Mouse (Mus musculus) layer of hippocampus, adult 18-20 months (tissue): ENCODE measurements around the gene Apon. TPM values are rescaled to one million over a fixed set of nuclear protein-coding genes. Genes with fewer than 3 reads are reported as not detected.
A peak's percentile ranks its signal among the peaks of the same experiment; 100 is the strongest.
"Not testable (repeated sequence)": the region's sequence is repeated elsewhere in the genome, so short reads cannot be mapped to it uniquely, and the experiment has no call there.

ENCODE experiments used
- DNase-seq, 2 experiments: peaks; one replicate each; pipeline ENCODE4 v3.0.0; 2022; ENCODE audit warnings: low spot score in 2 of 2
- total RNA-seq, 2 experiments: library from RNA; stranded (reverse); gene quantifications; 2 replicates each; pipeline ENCODE4 v1.2.3; 2021

Apon gene
- total RNA-seq, 2 experiments from 2014 or later: not detected

GRCm38 (mm10) chr10:128232420-128232985 lies 21.4 kb upstream of the Apon start:
- DNase-seq: peak in 1 of 2 experiments; percentile 79

- DNase-seq: no peak
Measured at GRCm38 (mm10) chr10:128236321-128236720, 17.6 kb upstream of the Apon start.

GRCm38 (mm10) chr10:128237807-128238480 lies 16.0 kb upstream of the Apon start:
- peak in 1 of 2 experiments; percentile 29 for DNase-seq

DNA sequence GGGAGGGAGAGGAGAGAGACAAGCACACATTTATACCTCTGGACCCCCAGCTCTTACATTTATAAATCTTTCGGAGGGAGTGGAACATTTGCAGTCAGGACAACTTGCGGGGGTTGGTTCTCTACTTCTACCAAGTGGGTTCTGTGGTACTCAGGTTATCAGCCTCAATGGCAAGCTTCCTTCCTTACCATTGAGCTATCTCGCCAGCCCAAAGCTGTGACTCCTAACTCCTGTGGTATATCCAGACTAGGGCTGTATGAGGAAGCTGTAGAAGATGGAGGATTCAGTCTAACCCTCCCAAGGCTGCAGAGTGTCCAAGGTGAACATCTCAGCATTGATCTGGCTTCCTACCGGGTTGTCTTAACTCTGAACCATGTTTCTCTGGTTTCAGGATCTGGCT lies 14.8 kb upstream of the Apon start:
- no peak for DNase-seq

DNA sequence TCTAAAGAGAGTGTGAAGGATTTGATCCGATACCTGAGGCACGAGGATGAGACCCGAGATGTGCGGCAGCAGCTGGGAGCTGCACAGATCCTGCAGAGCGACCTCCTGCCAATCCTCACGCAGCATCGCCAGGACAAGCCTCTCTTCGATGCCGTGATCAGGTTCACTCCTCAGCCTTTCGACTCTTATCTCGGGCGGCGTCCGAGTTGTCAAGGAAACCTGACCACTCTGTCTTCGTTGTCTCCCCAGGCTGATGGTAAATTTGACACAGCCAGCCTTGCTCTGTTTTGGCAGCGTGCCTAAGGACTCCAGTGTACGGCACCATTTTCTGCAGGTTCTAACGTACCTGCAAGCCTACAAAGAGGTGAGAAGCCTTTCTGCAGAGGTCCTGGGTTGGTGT lies 13.8 kb upstream of the Apon start:
- DNase-seq: no peak

DNA sequence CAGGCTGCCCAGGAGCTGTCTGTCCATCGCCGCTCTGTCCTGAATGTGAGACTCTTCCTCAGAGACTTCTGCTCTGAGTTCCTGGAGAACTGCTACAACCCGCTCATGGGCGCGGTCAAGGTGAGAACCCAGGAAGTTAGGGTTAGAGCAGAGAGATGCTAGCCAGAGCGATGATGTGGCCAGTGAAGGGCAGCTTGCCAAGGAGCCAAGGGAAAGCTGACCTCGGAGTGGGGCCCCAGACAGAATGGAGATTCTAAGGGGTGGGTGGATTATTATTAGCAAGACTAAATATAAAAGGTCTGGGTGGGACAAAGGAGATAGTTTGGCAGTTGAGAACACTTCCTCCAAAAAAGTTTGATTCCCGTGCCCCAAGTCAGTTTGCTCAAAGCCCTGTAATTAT lies 10.6 kb upstream of the Apon start:
- no peak for DNase-seq

DNA sequence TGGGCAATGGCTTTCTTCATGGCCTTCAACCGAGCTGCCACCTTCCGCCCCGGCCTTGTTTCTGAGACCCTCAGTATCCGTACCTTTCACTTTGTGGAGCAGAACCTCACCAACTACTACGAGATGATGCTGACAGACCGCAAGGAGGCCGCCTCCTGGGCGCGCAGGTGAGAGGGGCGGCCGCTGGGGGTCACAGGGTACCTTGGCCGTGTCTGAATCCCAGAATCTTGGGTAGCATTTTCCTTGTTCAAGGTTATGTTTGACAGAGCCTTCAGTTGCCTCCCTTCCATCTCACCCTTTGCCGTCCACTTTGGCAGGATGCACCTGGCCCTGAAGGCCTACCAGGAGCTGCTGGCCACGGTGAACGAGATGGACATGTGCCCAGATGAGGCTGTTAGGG lies 9.8 kb upstream of the Apon start:
- no peak for DNase-seq

DNA sequence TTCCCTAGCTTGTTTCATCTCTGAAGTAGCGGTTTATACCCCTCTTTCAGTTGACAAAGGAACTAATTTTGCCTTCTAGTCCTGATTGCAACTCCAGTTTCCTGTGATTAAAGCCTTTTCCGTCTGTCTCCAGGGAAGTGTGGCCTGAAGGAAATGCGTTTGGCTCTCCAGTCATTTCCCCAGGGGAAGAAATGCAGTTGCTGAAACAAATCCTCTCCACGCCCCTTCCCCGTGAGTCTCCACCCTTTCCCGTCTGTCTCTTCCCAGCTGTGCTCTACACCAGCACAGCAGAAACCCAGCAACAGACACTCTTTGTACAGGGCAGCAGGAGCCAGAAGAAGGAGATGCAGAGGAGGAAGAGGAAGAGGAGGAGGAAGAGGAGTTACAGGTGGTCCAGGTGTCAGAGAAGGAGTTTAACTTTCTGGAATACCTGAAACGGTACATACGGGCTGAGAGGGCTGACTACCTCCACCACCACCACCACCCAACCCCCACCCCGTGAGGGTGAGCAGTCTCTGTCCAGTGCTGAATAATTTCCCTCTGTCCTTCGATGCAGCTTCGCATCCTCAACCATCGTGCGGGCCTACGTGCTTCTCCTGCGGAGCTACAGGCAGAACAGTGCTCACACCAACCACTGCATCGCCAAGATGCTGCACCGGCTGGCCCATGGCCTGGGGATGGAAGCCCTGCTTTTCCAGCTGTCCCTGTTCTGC lies 6.7 kb upstream of the Apon start:
- no peak for DNase-seq

DNA sequence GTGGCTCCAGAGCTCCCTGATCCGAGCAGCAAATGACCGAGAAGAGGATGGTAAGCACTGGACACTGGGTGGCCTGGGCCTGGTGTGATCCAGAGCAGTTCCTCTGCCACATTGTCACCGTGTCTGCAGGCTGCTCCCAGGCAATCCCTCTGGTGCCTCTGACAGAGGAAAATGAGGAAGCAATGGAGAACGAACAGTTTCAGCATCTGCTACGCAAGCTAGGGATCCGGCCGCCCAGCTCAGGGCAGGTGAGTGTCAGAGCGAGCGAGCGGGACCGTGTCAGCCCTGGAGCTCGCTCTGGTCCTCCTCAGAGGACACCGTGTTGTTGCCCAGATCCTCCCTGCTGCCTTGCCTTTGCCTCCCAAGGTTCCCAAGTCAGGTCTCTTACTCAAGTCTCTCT lies 3.3 kb upstream of the Apon start:
- DNase-seq: no peak

DNA sequence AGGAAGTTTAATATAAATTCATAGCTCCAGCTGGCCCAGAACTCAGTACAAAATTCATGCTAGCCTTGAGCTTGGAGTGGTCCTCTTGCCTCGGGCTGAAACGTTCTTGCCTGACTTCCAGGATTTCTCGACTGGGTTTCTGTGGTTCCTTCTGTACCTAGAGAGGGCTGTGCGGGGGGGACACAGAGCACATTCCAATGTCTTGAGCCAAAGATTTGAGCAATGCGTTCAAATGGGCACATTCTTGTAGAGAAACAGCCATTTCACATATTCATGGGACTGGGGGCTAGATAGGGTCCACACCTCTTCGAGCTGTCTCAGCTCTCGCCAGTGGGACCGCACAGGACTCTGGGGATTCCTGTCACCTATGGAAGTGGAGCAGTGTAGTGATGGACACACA lies 2.0 kb downstream of the Apon start:
- no peak for DNase-seq

- DNase-seq: no peak
Measured at GRCm38 (mm10) chr10:128256328-128256727, 2.4 kb downstream of the Apon start.

- no peak for DNase-seq
Measured at GRCm38 (mm10) chr10:128258953-128259352, 5.1 kb downstream of the Apon start.

GRCm38 (mm10) chr10:128259946-128260345 lies 6.0 kb downstream of the Apon start:
- DNase-seq: no peak

GRCm38 (mm10) chr10:128260376-128260775 lies 6.5 kb downstream of the Apon start:
- DNase-seq: not testable (repeated sequence)

- DNase-seq: no peak
Measured at GRCm38 (mm10) chr10:128262300-128262699, 8.4 kb downstream of the Apon start.

- no peak for DNase-seq
Measured at GRCm38 (mm10) chr10:128263393-128264310, 9.8 kb downstream of the Apon start.

DNA sequence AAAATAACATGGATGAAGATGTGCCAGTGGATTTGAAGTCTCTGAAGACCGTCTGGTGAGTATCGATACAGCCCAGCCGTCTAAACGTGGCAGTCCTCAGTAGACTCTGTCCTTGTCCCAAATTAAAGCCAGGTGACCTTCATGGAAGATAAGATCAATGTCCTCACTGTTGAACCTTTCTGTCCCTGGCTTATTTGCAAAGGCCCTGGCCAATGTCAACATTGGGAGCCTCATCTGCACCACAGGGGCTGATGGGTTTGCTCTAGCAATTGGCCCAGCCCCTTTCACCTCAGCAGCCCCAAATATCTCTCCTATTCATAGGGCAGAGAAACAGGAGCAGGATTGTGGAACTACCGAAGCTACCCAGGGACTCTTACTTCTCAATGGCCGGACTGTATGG lies 14.5 kb downstream of the Apon start, which contains the start of gene Apof:
Gene Apof, plus strand, starts transcription at position 301 of the 400 bp plus-strand sequence.
- no peak for DNase-seq

DNA sequence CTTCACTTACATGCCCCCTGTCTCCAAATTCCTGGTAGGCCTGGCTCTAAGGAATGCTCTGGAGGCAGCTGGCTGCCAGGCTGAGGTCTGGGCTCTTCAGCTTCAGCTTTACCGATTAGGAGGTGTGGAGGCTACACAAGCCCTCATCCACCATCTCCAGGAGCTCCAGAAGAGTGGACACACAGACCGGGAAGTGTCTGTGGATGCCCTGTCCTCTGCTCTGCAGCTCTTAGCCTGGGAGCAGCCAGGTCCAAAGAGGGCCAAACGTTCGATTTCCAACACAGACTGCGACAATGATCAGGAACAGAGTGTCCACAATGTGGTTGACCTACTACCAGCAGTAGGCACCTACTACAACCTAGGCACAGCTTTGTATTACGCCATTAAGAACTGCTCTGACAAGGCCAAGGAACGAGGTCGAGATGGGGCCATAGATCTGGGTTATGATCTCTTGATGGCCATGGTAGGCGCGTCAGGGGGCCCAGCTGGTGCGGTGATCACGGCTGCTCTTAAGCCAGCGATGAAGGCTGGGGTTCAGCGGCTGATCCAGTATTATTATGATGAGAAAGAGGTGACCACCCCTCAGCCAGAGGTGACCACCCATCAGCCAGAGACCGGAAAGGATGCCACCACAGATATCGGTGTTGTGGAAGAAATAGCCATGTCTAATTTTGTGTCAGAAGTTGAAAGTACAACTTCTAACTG lies 15.5 kb downstream of the Apon start:
- DNase-seq: no peak

- DNase-seq: peak; percentile 96 to 98
Measured at GRCm38 (mm10) chr10:128270287-128270841, 16.5 kb downstream of the Apon start, which contains the start of gene Stat2. TSS of gene Stat2 (plus strand) at chr10:128270559.

DNA sequence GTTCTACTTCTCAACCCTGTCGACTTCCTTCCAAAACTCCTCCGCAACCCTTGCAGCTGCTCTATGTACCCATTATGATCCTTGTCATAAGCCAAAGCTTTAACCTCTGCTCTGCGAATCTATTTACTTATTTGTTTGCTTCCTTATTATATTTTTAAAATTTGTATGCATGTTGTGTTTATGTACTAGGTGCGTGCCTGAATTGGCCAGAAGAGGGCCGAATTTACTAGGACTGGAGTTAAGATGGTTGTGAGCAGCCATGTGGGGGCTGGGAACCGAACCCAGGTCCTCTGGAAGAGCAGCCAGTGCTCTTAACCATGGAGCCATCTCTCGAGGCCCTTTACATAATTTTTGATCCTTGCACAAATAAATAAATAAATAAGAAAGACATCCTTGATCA lies 17.0 kb downstream of the Apon start:
- no peak for DNase-seq
